Mouse (Mus musculus): ENCODE results near the gene Blmh. TPM values are rescaled to one million over a fixed set of nuclear protein-coding genes. Genes with fewer than 3 reads are reported as not detected.

Blmh gene
- polyA plus RNA-seq, 1 experiment from 2014 or later, result 133 TPM

GRCm38 (mm10) chr11:76992886-76993285 lies 68.3 kb downstream of the Blmh start:
- WGBS, result 44% methylated on average over 4 of the region's 4 CpGs
- Histone ChIP-seq H3K27ac (no peak overlapping the region), H3K9me3 (replicated peaks; ENCODE audit: low read length) (no peaks in the 10 kb centered on the region), H3K4me2 (ENCODE audit: low read length) (no peak overlapping the region), H3K4me3 (replicated peaks; ENCODE audit: low read depth, low read length) (no peak overlapping the region), H3K27me3 (ENCODE audit: insufficient read depth, low read length) (no peaks in the 10 kb centered on the region), H3K4me1 (replicated peaks; ENCODE audit: insufficient read depth, low read length) (0 out of 2 replicates have a peak, but pooled peaks cover 1% of the 10 kb centered on the region), H3K9ac (ENCODE audit: low read depth, low read length) (no peak overlapping the region), H3K36me3 (ENCODE audit: insufficient read depth, low read length) (peaks cover 7% of the 10 kb centered on the region; the same call in 1 of the 2 replicates)
- DNase-seq (ENCODE audit: low spot score) (no peak), ATAC-seq (replicated peaks; ENCODE audit: low FRiP score, low read depth) (no peak)
- TF ChIP-seq CTCF (IDR thresholded peaks at IDR 0.05; ENCODE audit: low read depth), result no peak

DNA sequence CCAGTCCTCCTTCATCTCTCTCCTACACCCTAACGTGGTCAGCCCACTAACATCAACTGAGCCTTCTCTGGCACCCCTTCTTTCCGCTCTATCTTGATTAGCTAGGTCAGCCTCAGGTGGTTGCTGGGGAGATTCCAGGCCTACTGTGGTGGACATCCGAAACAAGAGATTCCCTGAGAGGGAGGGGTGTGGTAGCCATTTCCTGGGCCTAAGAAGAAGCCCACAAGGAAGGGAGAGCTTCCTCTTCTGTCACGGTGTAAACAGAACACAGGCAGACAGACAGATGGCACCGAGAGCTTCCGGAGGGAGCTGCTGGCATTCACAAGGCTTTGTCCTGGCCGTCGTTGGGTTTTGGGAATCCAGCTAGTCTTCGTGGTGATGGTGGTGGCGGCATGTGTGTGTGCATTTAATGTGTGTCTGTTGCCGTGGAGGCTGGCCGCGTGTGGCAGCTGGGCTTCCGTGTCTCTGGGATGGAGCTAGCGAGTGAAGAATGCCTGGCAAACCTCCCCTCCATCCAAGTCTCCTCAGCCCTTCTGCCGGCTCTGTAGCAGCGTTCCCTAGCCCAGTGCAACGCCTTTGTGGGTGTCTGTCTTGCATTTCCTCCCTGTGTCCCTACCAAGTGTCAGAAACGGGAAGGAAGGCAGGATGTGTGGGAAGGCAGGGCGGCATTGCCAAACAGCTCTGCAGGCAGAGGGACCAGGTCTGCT lies 71.5 kb downstream of the Blmh start:
- no peak overlapping the region for H3K9ac ChIP-seq (ENCODE audit: low read depth, low read length)
- no peak overlapping the region for H3K27ac ChIP-seq
- 64% methylated on average over 20 of the region's 20 CpGs for WGBS
- DNase-seq (ENCODE audit: low spot score), result no peak
- ATAC-seq (replicated peaks; ENCODE audit: low FRiP score, low read depth), result no peak
- H3K27me3 ChIP-seq (ENCODE audit: insufficient read depth, low read length), result peaks cover 8% of the 10 kb centered on the region; the same call in 1 of the 2 replicates
- H3K36me3 ChIP-seq (ENCODE audit: insufficient read depth, low read length), result no peaks in the 10 kb centered on the region
- H3K4me2 ChIP-seq (ENCODE audit: low read length), result peak overlapping the region; percentile 7; the same call in 1 of the 2 replicates
- TF ChIP-seq CTCF (IDR thresholded peaks at IDR 0.05; ENCODE audit: low read depth), result no peak
- 0 out of 2 replicates have a peak, but pooled peaks cover 5% of the 10 kb centered on the region for H3K4me1 ChIP-seq (replicated peaks; ENCODE audit: insufficient read depth, low read length)
- no peak overlapping the region for H3K4me3 ChIP-seq (replicated peaks; ENCODE audit: low read depth, low read length)
- H3K9me3 ChIP-seq (replicated peaks; ENCODE audit: low read length), result no peaks in the 10 kb centered on the region

- H3K4me1 ChIP-seq (replicated peaks; ENCODE audit: insufficient read depth, low read length), result 0 out of 2 replicates have a peak, but pooled peaks cover 5% of the 10 kb centered on the region
- WGBS, result 0% methylated on average over 21 of the region's 21 CpGs
- no peak overlapping the region for H3K27ac ChIP-seq
- H3K27me3 ChIP-seq (ENCODE audit: insufficient read depth, low read length), result peaks cover 11% of the 10 kb centered on the region; the same call in 1 of the 2 replicates
- peak; percentile 86 for TF ChIP-seq CTCF (IDR thresholded peaks at IDR 0.05; ENCODE audit: low read depth)
- H3K4me3 ChIP-seq (replicated peaks; ENCODE audit: low read depth, low read length), result peak overlapping the region; percentile 41
- no peaks in the 10 kb centered on the region for H3K9me3 ChIP-seq (replicated peaks; ENCODE audit: low read length)
- ATAC-seq (replicated peaks; ENCODE audit: low FRiP score, low read depth) (peak; percentile 77), DNase-seq (ENCODE audit: low spot score) (peak; percentile 83)
- peak overlapping the region; percentile 92 for H3K4me2 ChIP-seq (ENCODE audit: low read length)
- H3K9ac ChIP-seq (ENCODE audit: low read depth, low read length), result no peak overlapping the region
- no peaks in the 10 kb centered on the region for H3K36me3 ChIP-seq (ENCODE audit: insufficient read depth, low read length)
These were observed 72.7 kb downstream of the Blmh start for GRCm38 (mm10) chr11:76997305-76997704.

DNA sequence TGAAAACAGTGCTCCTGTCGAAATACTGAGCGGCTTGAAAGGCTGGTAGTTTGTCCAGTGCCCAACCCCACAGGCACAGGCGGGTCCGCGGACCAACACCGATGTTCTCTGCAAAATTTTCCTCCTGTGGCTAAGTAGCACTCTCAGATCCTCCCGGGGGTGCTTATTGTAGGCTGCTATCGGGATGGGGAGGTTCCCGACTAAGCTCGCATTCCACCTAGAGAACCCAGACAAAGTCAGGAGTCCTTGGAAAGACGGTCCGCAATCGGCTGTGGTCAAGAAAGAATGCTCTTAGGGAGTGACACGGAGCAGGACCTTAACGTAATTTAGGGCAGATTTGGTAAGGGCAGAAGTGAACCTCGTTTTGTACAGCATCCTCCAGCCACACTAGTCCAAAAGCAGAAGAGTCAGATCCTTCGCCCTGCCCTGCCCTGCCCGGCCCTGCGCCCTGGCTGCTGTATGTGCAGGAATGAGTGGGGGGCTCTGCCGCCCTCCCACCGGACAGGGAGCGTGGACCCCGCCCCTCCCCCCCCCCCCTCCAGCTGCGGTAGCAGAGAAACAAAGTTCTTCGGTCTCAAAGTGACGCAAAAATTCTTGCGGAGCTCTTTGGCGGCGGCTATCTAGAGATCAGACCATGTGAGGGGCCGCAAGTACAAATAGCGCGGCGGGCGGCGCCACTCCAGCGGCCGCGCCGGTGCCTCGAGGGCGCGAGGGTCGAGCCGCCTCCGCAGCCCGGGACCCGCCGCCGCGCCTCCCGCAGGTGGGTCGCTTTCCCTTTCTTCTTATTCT lies 73.5 kb downstream of the Blmh start, which contains the start of gene Slc6a4:
TSS of gene Slc6a4 (plus strand) at position 688 of the 789 bp plus-strand sequence.
- Histone ChIP-seq H3K36me3 (ENCODE audit: insufficient read depth, low read length) (no peaks in the 10 kb centered on the region), H3K9me3 (replicated peaks; ENCODE audit: low read length) (no peaks in the 10 kb centered on the region), H3K4me3 (replicated peaks; ENCODE audit: low read depth, low read length) (peak within 1 kb of the TSS; percentile 41), H3K4me2 (ENCODE audit: low read length) (peak within 1 kb of the TSS; percentile 92), H3K4me1 (replicated peaks; ENCODE audit: insufficient read depth, low read length) (0 out of 2 replicates have a peak, but pooled peaks cover 5% of the 10 kb centered on the region), H3K27me3 (ENCODE audit: insufficient read depth, low read length) (peaks cover 11% of the 10 kb centered on the region; the same call in 1 of the 2 replicates), H3K9ac (ENCODE audit: low read depth, low read length) (peak within 1 kb of the TSS; percentile 6; the same call in 1 of the 2 replicates), H3K27ac (no peak within 1 kb of the TSS)
- peak; percentile 45 for DNase-seq (ENCODE audit: low spot score)
- under 1% methylated on average over 50 of the region's 52 CpGs for WGBS
- ATAC-seq (replicated peaks; ENCODE audit: low FRiP score, low read depth), result no peak
- TF ChIP-seq CTCF (IDR thresholded peaks at IDR 0.05; ENCODE audit: low read depth), result no peak

GRCm38 (mm10) chr11:76998705-76999226 lies 74.2 kb downstream of the Blmh start:
- Histone ChIP-seq H3K27me3 (ENCODE audit: insufficient read depth, low read length) (peaks cover 11% of the 10 kb centered on the region; the same call in 1 of the 2 replicates), H3K4me3 (replicated peaks; ENCODE audit: low read depth, low read length) (peak overlapping the region; percentile 41), H3K9ac (ENCODE audit: low read depth, low read length) (no peak overlapping the region), H3K27ac (no peak overlapping the region), H3K4me1 (replicated peaks; ENCODE audit: insufficient read depth, low read length) (0 out of 2 replicates have a peak, but pooled peaks cover 5% of the 10 kb centered on the region), H3K36me3 (ENCODE audit: insufficient read depth, low read length) (no peaks in the 10 kb centered on the region), H3K9me3 (replicated peaks; ENCODE audit: low read length) (no peaks in the 10 kb centered on the region), H3K4me2 (ENCODE audit: low read length) (peak overlapping the region; percentile 92)
- no peak for TF ChIP-seq CTCF (IDR thresholded peaks at IDR 0.05; ENCODE audit: low read depth)
- 4% methylated on average over 24 of the region's 24 CpGs for WGBS
- ATAC-seq (replicated peaks; ENCODE audit: low FRiP score, low read depth) (no peak), DNase-seq (ENCODE audit: low spot score) (peak; percentile 42)

- ATAC-seq (replicated peaks; ENCODE audit: low FRiP score, low read depth) (no peak), DNase-seq (ENCODE audit: low spot score) (no peak)
- 64% methylated on average over 5 of the region's 5 CpGs for WGBS
- Histone ChIP-seq H3K27ac (no peak overlapping the region), H3K4me3 (replicated peaks; ENCODE audit: low read depth, low read length) (no peak overlapping the region), H3K9ac (ENCODE audit: low read depth, low read length) (no peak overlapping the region), H3K9me3 (replicated peaks; ENCODE audit: low read length) (no peaks in the 10 kb centered on the region), H3K4me2 (ENCODE audit: low read length) (no peak overlapping the region), H3K27me3 (ENCODE audit: insufficient read depth, low read length) (peaks cover 11% of the 10 kb centered on the region; the same call in 1 of the 2 replicates), H3K4me1 (replicated peaks; ENCODE audit: insufficient read depth, low read length) (0 out of 2 replicates have a peak, but pooled peaks cover 5% of the 10 kb centered on the region), H3K36me3 (ENCODE audit: insufficient read depth, low read length) (no peaks in the 10 kb centered on the region)
- TF ChIP-seq CTCF (IDR thresholded peaks at IDR 0.05; ENCODE audit: low read depth), result no peak
These were observed 76.1 kb downstream of the Blmh start for GRCm38 (mm10) chr11:77000741-77001140.
